Mouse (Mus musculus): ENCODE results near the gene Lmo7. TPM values are rescaled to one million over a fixed set of nuclear protein-coding genes. Genes with fewer than 3 reads are reported as not detected.
A peak's percentile ranks its signal among the peaks of the same experiment; 100 is the strongest.

Lmo7 gene
- total RNA-seq, 2 experiments from 2014 or later, result 71.4 to 72.6 TPM

GRCm38 (mm10) chr14:101912392-101912791, 182.6 kb downstream of the Lmo7 start:
- no peak for DNase-seq
- intact Hi-C loops (cut with DNase I; ENCODE audit: low total_unique reads), result no loop called here

GRCm38 (mm10) chr14:101914321-101914720, 184.6 kb downstream of the Lmo7 start:
- intact Hi-C loops (cut with DNase I; ENCODE audit: low total_unique reads), result no loop called here

GRCm38 (mm10) chr14:101915867-101916266, 186.1 kb downstream of the Lmo7 start:
- no peak for DNase-seq
- intact Hi-C loops (cut with DNase I; ENCODE audit: low total_unique reads), result no loop called here

More at GRCm38 (mm10) chr14:101914321-101914720, 184.6 kb downstream of the Lmo7 start:
- DNase-seq, result no peak

- intact Hi-C loops (cut with DNase I; ENCODE audit: low total_unique reads), result no loop called here
- DNase-seq, result no peak
These were observed 188.7 kb downstream of the Lmo7 start for GRCm38 (mm10) chr14:101918471-101918870.

GRCm38 (mm10) chr14:101927646-101928244, 198.0 kb downstream of the Lmo7 start:
- DNase-seq, result no peak
- intact Hi-C loops (cut with DNase I; ENCODE audit: low total_unique reads), result no loop called here

GRCm38 (mm10) chr14:101930576-101931447, 201.1 kb downstream of the Lmo7 start:
- no peak for DNase-seq
- intact Hi-C loops (cut with DNase I; ENCODE audit: low total_unique reads), result no loop called here

GRCm38 (mm10) chr14:101931448-101931750, 201.6 kb downstream of the Lmo7 start:
- DNase-seq, result no peak
- intact Hi-C loops (cut with DNase I; ENCODE audit: low total_unique reads), result no loop called here

GRCm38 (mm10) chr14:101933551-101933950, 203.8 kb downstream of the Lmo7 start:
- no peak for DNase-seq
- intact Hi-C loops (cut with DNase I; ENCODE audit: low total_unique reads), result no loop called here

- intact Hi-C loops (cut with DNase I; ENCODE audit: low total_unique reads), result no loop called here
- DNase-seq, result peak; percentile 20
These were observed 213.2 kb downstream of the Lmo7 start for GRCm38 (mm10) chr14:101942971-101943370.

- DNase-seq, result peak; percentile 22
- intact Hi-C loops (cut with DNase I; ENCODE audit: low total_unique reads), result loop anchor here (5.0 kb wide), 1 partner anchor 560 kb away; no protein-coding TSS in a partner anchor
These were observed 217.2 kb downstream of the Lmo7 start for GRCm38 (mm10) chr14:101946711-101947516.

GRCm38 (mm10) chr14:101949114-101949513, 219.4 kb downstream of the Lmo7 start:
- DNase-seq, result no peak
- intact Hi-C loops (cut with DNase I; ENCODE audit: low total_unique reads), result loop anchor here (5.0 kb wide), 1 partner anchor 558 kb away; no protein-coding TSS in a partner anchor

GRCm38 (mm10) chr14:101951107-101951506, 221.3 kb downstream of the Lmo7 start:
- DNase-seq, result no peak
- intact Hi-C loops (cut with DNase I; ENCODE audit: low total_unique reads), result no loop called here

- DNase-seq, result no peak
These were observed 224.2 kb downstream of the Lmo7 start for GRCm38 (mm10) chr14:101953793-101954468.

GRCm38 (mm10) chr14:101964381-101964780, 234.6 kb downstream of the Lmo7 start:
- no peak for DNase-seq
- intact Hi-C loops (cut with DNase I; ENCODE audit: low total_unique reads), result no loop called here

More at GRCm38 (mm10) chr14:101953793-101954468, 224.2 kb downstream of the Lmo7 start:
- intact Hi-C loops (cut with DNase I; ENCODE audit: low total_unique reads), result no loop called here

- intact Hi-C loops (cut with DNase I; ENCODE audit: low total_unique reads), result no loop called here
- DNase-seq, result no peak
These were observed 235.2 kb downstream of the Lmo7 start for GRCm38 (mm10) chr14:101964956-101965355.

- no peak for DNase-seq
- intact Hi-C loops (cut with DNase I; ENCODE audit: low total_unique reads), result no loop called here
These were observed 243.0 kb downstream of the Lmo7 start for GRCm38 (mm10) chr14:101972764-101973163.

GRCm38 (mm10) chr14:101973171-101973570, 243.4 kb downstream of the Lmo7 start:
- intact Hi-C loops (cut with DNase I; ENCODE audit: low total_unique reads), result no loop called here
- no peak for DNase-seq

GRCm38 (mm10) chr14:101976021-101976685, 246.4 kb downstream of the Lmo7 start:
- DNase-seq, result peak; percentile 20
- intact Hi-C loops (cut with DNase I; ENCODE audit: low total_unique reads), result no loop called here
